Mouse (Mus musculus): ENCODE measurements around the gene Dpf2.
"Not testable (repeated sequence)": the region's sequence is repeated elsewhere in the genome, so short reads cannot be mapped to it uniquely, and the experiment has no call there.

Gene Dpf2

GRCm38 (mm10) chr19:5892735-5893134 lies 20.1 kb downstream of the Dpf2 start:
- no peak for DNase-seq (ENCODE audit: low spot score)

- DNase-seq (ENCODE audit: low spot score), result no peak
Measured at GRCm38 (mm10) chr19:5892262-5892661, 20.5 kb downstream of the Dpf2 start.

- no peak for DNase-seq (ENCODE audit: low spot score)
Measured at GRCm38 (mm10) chr19:5891521-5892258, 21.1 kb downstream of the Dpf2 start.

- DNase-seq (ENCODE audit: low spot score), result no peak
Measured at GRCm38 (mm10) chr19:5889211-5889610, 23.6 kb downstream of the Dpf2 start.

- no peak for DNase-seq (ENCODE audit: low spot score)
Measured at GRCm38 (mm10) chr19:5887234-5887815, 25.5 kb downstream of the Dpf2 start.

GRCm38 (mm10) chr19:5885838-5886237 lies 27.0 kb downstream of the Dpf2 start:
- no peak for DNase-seq (ENCODE audit: low spot score)

- DNase-seq (ENCODE audit: low spot score), result no peak
Measured at GRCm38 (mm10) chr19:5883935-5884334, 28.9 kb downstream of the Dpf2 start.

- not testable (repeated sequence) for DNase-seq (ENCODE audit: low spot score)
Measured at GRCm38 (mm10) chr19:5882079-5882478, 30.7 kb downstream of the Dpf2 start.

GRCm38 (mm10) chr19:5881155-5881554 lies 31.7 kb downstream of the Dpf2 start:
- DNase-seq (ENCODE audit: low spot score), result no peak

GRCm38 (mm10) chr19:5879735-5880134 lies 33.1 kb downstream of the Dpf2 start:
- DNase-seq (ENCODE audit: low spot score), result no peak

- no peak for DNase-seq (ENCODE audit: low spot score)
Measured at GRCm38 (mm10) chr19:5878916-5879315, 33.9 kb downstream of the Dpf2 start.

GRCm38 (mm10) chr19:5878362-5878722 lies 34.5 kb downstream of the Dpf2 start:
- no peak for DNase-seq (ENCODE audit: low spot score)

GRCm38 (mm10) chr19:5877618-5878361 lies 35.0 kb downstream of the Dpf2 start, which contains the start of gene Slc25a45:
Gene Slc25a45 (plus strand): TSS chr19:5877808.
- DNase-seq (ENCODE audit: low spot score), result peak; percentile 43

- peak; percentile 81 for DNase-seq (ENCODE audit: low spot score)
Measured at GRCm38 (mm10) chr19:5874969-5875480, 37.8 kb downstream of the Dpf2 start, which contains the start of gene Frmd8. Gene Frmd8 (minus strand): TSS chr19:5875274.

- DNase-seq (ENCODE audit: low spot score), result no peak
Measured at GRCm38 (mm10) chr19:5874391-5874968, 38.3 kb downstream of the Dpf2 start.

- DNase-seq (ENCODE audit: low spot score), result no peak
Measured at GRCm38 (mm10) chr19:5872931-5873556, 39.8 kb downstream of the Dpf2 start.

GRCm38 (mm10) chr19:5872528-5872927 lies 40.3 kb downstream of the Dpf2 start:
- DNase-seq (ENCODE audit: low spot score), result no peak

GRCm38 (mm10) chr19:5871683-5872082 lies 41.1 kb downstream of the Dpf2 start:
- DNase-seq (ENCODE audit: low spot score), result no peak

- DNase-seq (ENCODE audit: low spot score), result no peak
Measured at GRCm38 (mm10) chr19:5871273-5871672, 41.5 kb downstream of the Dpf2 start.

- no peak for DNase-seq (ENCODE audit: low spot score)
Measured at GRCm38 (mm10) chr19:5868096-5868495, 44.7 kb downstream of the Dpf2 start.

- no peak for DNase-seq (ENCODE audit: low spot score)
Measured at GRCm38 (mm10) chr19:5864710-5865398, 48.0 kb downstream of the Dpf2 start.
